Mouse (Mus musculus) myocyte (in vitro differentiated cells): ENCODE data around the gene Ikzf1. TPM values are rescaled to one million over a fixed set of nuclear protein-coding genes. Genes with fewer than 3 reads are reported as not detected.

ENCODE experiments used
- H3K27me3 ChIP-seq: one replicate; pipeline ENCODE4 v1.6.1; 2011; ENCODE audit not compliant: control insufficient read depth, insufficient read depth, insufficient read length
- H3K36me3 ChIP-seq: one replicate; pipeline ENCODE4 v1.6.1; 2011; ENCODE audit not compliant: control insufficient read depth, insufficient read depth
- H3K4me2 ChIP-seq: one replicate; pipeline ENCODE4 v1.6.1; 2011; ENCODE audit warnings: low read depth, control low read depth
- H3K4me3 ChIP-seq: one replicate; pipeline ENCODE4 v1.5.1; 2011; ENCODE audit warnings: mild to moderate bottlenecking, control low read depth, moderate library complexity
- H3K79me2 ChIP-seq: one replicate; pipeline ENCODE4 v1.6.1; 2011; ENCODE audit not compliant: control insufficient read depth, insufficient read depth
- H3ac ChIP-seq: one replicate; pipeline ENCODE4 v1.6.1; 2011; ENCODE audit not compliant: control insufficient read depth, insufficient read length
- CEBPB ChIP-seq: IDR thresholded peaks from 2 replicates; pipeline ENCODE4 v1.6.1; 2011; ENCODE audit warnings: mild to moderate bottlenecking, moderate library complexity; ENCODE audit not compliant: poor library complexity, insufficient read depth, severe bottlenecking
- E2F4 ChIP-seq: IDR thresholded peaks from one replicate; pipeline ENCODE4 v1.6.1; 2011; ENCODE audit warnings: mild to moderate bottlenecking, control low read depth, moderate library complexity; ENCODE audit not compliant: insufficient read depth
- MAX ChIP-seq: IDR thresholded peaks from one replicate; pipeline ENCODE4 v1.6.1; 2011; ENCODE audit warnings: low read depth, mild to moderate bottlenecking, control low read depth
- MYOD1 ChIP-seq, 3 experiments: IDR thresholded peaks; one replicate each; pipeline ENCODE4 v1.6.1; 2011; ENCODE audit warnings: control low read depth in 2 of 3, low read depth in 2 of 3, mild to moderate bottlenecking in 2 of 3, moderate library complexity in 1 of 3; ENCODE audit not compliant: insufficient read length in 2 of 3, control insufficient read depth in 1 of 3
- MYOG ChIP-seq, 3 experiments: IDR thresholded peaks; one replicate each; pipeline ENCODE4 v1.6.1; 2011; ENCODE audit warnings: control low read depth in 2 of 3, low read depth in 2 of 3, mild to moderate bottlenecking in 2 of 3; ENCODE audit not compliant: insufficient read length in 2 of 3, control insufficient read depth in 1 of 3, insufficient read depth in 1 of 3
- POLR2A ChIP-seq: IDR thresholded peaks from one replicate; pipeline ENCODE4 v1.6.1; 2011; ENCODE audit warnings: low read depth, mild to moderate bottlenecking, control low read depth, moderate library complexity; ENCODE audit not compliant: insufficient read length
- POLR2AphosphoS2 ChIP-seq: IDR thresholded peaks from one replicate; pipeline ENCODE4 v1.6.1; 2011; ENCODE audit warnings: low read depth, control low read depth; ENCODE audit not compliant: insufficient read length
- REST ChIP-seq: IDR thresholded peaks from one replicate; pipeline ENCODE4 v1.6.1; 2011; ENCODE audit warnings: mild to moderate bottlenecking, control low read depth, moderate library complexity; ENCODE audit not compliant: insufficient read depth, insufficient read length
- SRF ChIP-seq: IDR thresholded peaks from one replicate; pipeline ENCODE4 v1.6.1; 2011; ENCODE audit warnings: low read depth; ENCODE audit not compliant: control insufficient read depth, insufficient read length
- TCF12 ChIP-seq: IDR thresholded peaks from one replicate; pipeline ENCODE4 v1.6.1; 2011; ENCODE audit warnings: mild to moderate bottlenecking, control low read depth; ENCODE audit not compliant: poor library complexity, insufficient read depth, severe bottlenecking
- TCF3 ChIP-seq: IDR thresholded peaks from one replicate; pipeline ENCODE4 v1.6.1; 2011; ENCODE audit warnings: low read depth, control low read depth; ENCODE audit not compliant: insufficient read length
- USF1 ChIP-seq: IDR thresholded peaks from one replicate; pipeline ENCODE4 v1.6.1; 2011; ENCODE audit warnings: low read depth, mild to moderate bottlenecking, control low read depth, moderate library complexity
- polyA plus RNA-seq: library from polyadenylated mRNA; unstranded; fragments of >200 nt; fragmentation: generic; extraction: Trizol; gene quantifications from one replicate; pipeline ENCODE4 v1.2.1, GENCODE M21; 2012; ENCODE audit warnings: missing spikeins

Gene Ikzf1
- polyA plus RNA-seq, 1 experiment = 0.19 TPM

- no peak for TF ChIP-seq REST
- TF ChIP-seq SRF = no peak
- no peak for TF ChIP-seq POLR2A
- TF ChIP-seq USF1 = no peak
- TF ChIP-seq E2F4 = no peak
- no peaks in the 10 kb centered on the region for H3K79me2 ChIP-seq
- H3K27me3 ChIP-seq = no peaks in the 10 kb centered on the region
- no peak overlapping the region for H3K4me3 ChIP-seq
- H3K36me3 ChIP-seq = no peaks in the 10 kb centered on the region
- no peak overlapping the region for H3ac ChIP-seq
- no peak overlapping the region for H3K4me2 ChIP-seq
These were observed 9.7 kb upstream of the Ikzf1 start for GRCm38 (mm10) chr11:11675063-11675462.

- Histone ChIP-seq H3K4me3 (no peak overlapping the region), H3ac (no peak overlapping the region), H3K27me3 (no peaks in the 10 kb centered on the region), H3K79me2 (no peaks in the 10 kb centered on the region), H3K4me2 (no peak overlapping the region), H3K36me3 (no peaks in the 10 kb centered on the region)
- no peak for TF ChIP-seq MYOD1 (IDR thresholded peaks at IDR 0.05; ENCODE audit: control insufficient read depth in 1 of 3, insufficient read length in 2 of 3, low read depth in 2 of 3)
- TF ChIP-seq CEBPB = no peak
- no peak for TF ChIP-seq POLR2A
- TF ChIP-seq MAX = no peak
- TF ChIP-seq REST = no peak
These were observed 8.6 kb upstream of the Ikzf1 start for GRCm38 (mm10) chr11:11676068-11676741.

DNA sequence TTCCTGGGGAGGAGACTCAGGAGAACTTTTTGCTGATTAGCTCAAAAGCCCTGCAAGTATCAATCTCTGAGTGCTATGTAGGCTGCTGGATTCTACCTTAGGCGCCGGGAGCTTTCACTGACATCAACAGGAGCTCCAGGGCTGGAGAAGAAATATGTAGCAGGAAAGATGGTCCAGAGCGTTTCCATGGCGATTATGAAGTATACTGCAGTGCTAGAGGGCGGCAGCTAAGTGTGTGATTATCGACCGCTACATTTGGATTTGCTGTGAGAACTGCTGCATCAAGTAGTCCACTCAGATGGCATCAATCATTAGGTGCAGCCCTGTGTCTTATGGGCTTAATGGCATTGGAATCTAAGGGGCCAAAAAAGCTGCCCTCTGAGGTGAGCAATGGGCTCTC is 7.6 kb upstream of the Ikzf1 start:
- Histone ChIP-seq H3K79me2 (no peaks in the 10 kb centered on the region), H3ac (no peak overlapping the region), H3K4me2 (no peak overlapping the region), H3K4me3 (no peak overlapping the region), H3K36me3 (no peaks in the 10 kb centered on the region), H3K27me3 (no peaks in the 10 kb centered on the region)
- no peak for TF ChIP-seq MAX
- TF ChIP-seq POLR2AphosphoS2 = no peak
- no peak for TF ChIP-seq CEBPB
- no peak for TF ChIP-seq E2F4
- TF ChIP-seq TCF3 = no peak
- TF ChIP-seq USF1 = no peak
- no peak for TF ChIP-seq MYOD1 (IDR thresholded peaks at IDR 0.05; ENCODE audit: control insufficient read depth in 1 of 3, insufficient read length in 2 of 3, low read depth in 2 of 3)

DNA sequence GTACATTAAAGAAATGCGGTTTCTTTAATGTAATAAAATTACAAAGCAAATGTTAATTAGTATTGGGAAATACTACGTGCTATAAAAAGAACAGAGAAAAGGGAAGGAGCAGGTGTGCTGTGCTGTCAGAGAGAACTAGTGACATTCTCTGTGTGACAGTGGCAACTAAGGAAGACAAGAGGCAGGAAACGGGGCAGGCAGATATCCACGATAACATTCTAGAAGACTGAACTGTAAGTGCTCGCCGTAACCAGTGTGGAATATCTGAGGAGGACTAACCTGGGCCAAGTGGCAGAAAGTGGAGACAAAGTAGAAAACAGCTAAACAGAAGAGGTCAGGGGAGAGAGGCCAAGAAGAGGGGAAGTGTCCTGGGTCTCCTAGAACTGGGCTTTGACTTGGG is 5.8 kb upstream of the Ikzf1 start:
- peak overlapping the region; percentile 15 for H3K4me2 ChIP-seq
- H3K4me3 ChIP-seq = no peak overlapping the region
- no peaks in the 10 kb centered on the region for H3K36me3 ChIP-seq
- H3K79me2 ChIP-seq = no peaks in the 10 kb centered on the region
- no peaks in the 10 kb centered on the region for H3K27me3 ChIP-seq
- no peak overlapping the region for H3ac ChIP-seq
- TF ChIP-seq SRF (no peak), POLR2AphosphoS2 (no peak), MYOD1 (IDR thresholded peaks at IDR 0.05; ENCODE audit: control insufficient read depth in 1 of 3, insufficient read length in 2 of 3, low read depth in 2 of 3) (no peak), CEBPB (no peak), POLR2A (no peak), USF1 (no peak), TCF12 (no peak), E2F4 (no peak), MAX (no peak), MYOG (IDR thresholded peaks at IDR 0.05; ENCODE audit: control insufficient read depth in 1 of 3, insufficient read depth in 1 of 3, insufficient read length in 2 of 3, low read depth in 2 of 3) (no peak), REST (no peak), TCF3 (no peak)

DNA sequence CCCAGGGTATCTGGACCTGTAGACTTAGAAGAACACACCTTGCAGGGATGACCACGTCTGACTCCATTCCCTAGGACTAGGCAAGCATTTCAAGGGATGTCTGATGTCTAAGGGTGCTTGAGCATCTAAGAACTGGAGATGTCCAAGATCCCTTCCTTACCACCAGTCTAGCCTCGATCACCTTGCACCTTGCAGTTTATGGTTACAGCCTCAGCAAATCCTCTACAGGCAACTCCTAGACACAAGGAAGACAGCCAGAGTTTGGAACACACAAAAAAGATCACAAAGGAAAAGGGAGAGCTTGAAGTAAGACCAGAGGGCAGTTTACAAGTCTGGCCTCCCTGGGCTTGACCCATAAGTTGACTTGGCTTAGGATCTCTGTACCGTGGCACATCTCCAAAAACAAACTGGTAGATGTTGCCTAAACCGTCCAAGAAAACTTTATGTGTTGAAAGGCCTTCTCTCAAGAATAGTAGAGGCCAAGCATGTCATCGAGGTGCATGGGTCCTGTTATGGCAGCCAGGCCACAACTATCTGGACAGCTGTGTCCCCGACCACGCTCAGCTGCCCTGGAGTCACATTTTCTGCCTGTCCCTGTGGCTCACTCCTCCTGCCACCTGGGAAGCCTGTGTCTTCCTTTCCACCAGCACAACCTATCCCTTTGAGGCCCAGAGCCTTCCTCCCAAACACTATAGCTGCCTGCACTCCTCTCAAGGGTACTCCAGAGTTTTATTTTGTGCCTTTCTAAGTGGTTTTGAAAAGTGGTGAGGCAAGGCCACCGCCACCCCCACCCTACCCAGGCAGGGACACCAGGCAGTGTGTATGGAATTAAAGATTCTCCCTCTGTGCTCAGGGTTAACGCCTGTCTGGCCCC is 510 bp upstream of the Ikzf1 start:
- TF ChIP-seq TCF12 = no peak
- no peak for TF ChIP-seq POLR2AphosphoS2
- peak; percentile 15 for TF ChIP-seq TCF3
- peak in 2 of 3 experiments; percentile 57 to 84 for TF ChIP-seq MYOD1 (IDR thresholded peaks at IDR 0.05; ENCODE audit: control insufficient read depth in 1 of 3, insufficient read length in 2 of 3, low read depth in 2 of 3)
- TF ChIP-seq SRF = no peak
- TF ChIP-seq E2F4 = no peak
- no peak for TF ChIP-seq POLR2A
- no peak for TF ChIP-seq CEBPB
- no peak for TF ChIP-seq USF1
- TF ChIP-seq REST = no peak
- TF ChIP-seq MAX = no peak
- TF ChIP-seq MYOG (IDR thresholded peaks at IDR 0.05; ENCODE audit: control insufficient read depth in 1 of 3, insufficient read depth in 1 of 3, insufficient read length in 2 of 3, low read depth in 2 of 3) = peak; percentile 44 to 95 (median 88)

More for the DNA sequence above, 510 bp upstream of the Ikzf1 start:
- Histone ChIP-seq H3K36me3 (no peaks in the 10 kb centered on the region), H3K27me3 (peaks cover 21% of the 10 kb centered on the region), H3K79me2 (no peaks in the 10 kb centered on the region), H3K4me2 (no peak overlapping the region), H3ac (no peak overlapping the region), H3K4me3 (no peak overlapping the region)
